Mouse (Mus musculus) bone marrow, adult 2 months (tissue): Measurements from ENCODE around the gene C2cd5. TPM values are rescaled to one million over a fixed set of nuclear protein-coding genes. Genes with fewer than 3 reads are reported as not detected.
"Not testable (repeated sequence)": the region's sequence is repeated elsewhere in the genome, so short reads cannot be mapped to it uniquely, and the experiment has no call there.

Experiments used
- H3K27ac ChIP-seq: fragments of 200-500 bp; 2 replicates; pipeline ENCODE4 v1.5.1; 2012; ENCODE audit warnings: low read depth, mild to moderate bottlenecking, control low read depth, inconsistent platforms, low read length; ENCODE audit not compliant: control insufficient read depth, poor library complexity, insufficient read depth
- H3K4me1 ChIP-seq: fragments of 200-500 bp; 2 replicates; pipeline ENCODE4 v1.6.1; 2011; ENCODE audit warnings: low read length; ENCODE audit not compliant: control insufficient read depth, insufficient read depth
- H3K4me3 ChIP-seq: fragments of 200-500 bp; replicated peaks from 2 replicates; pipeline ENCODE3; 2011; ENCODE audit warnings: mild to moderate bottlenecking, low read depth, low read length, control low read depth; ENCODE audit not compliant: control insufficient read depth
- CTCF ChIP-seq: fragments of 200-500 bp; IDR thresholded peaks from 2 replicates; pipeline ENCODE4 v1.5.1; 2011; ENCODE audit warnings: low read length, control low read depth; ENCODE audit not compliant: control insufficient read depth, insufficient read depth
- POLR2A ChIP-seq: fragments of 200-500 bp; IDR thresholded peaks from 2 replicates; pipeline ENCODE4 v1.6.1; 2011; ENCODE audit warnings: low read depth, mild to moderate bottlenecking, control low read depth, low read length, borderline replicate concordance; ENCODE audit not compliant: control insufficient read depth
- WGBS: fragments of 180-500 bp; shearing (Covaris S2); methylation state at CpG from one replicate; pipeline ENCODE4 v1.1.7; 2018; 5-methylcytosine and 5-hydroxymethylcytosine counted together
- polyA plus RNA-seq: library from polyadenylated mRNA; stranded (reverse); fragments of >200 nt; gene quantifications from 2 replicates; pipeline ENCODE4 v1.2.4, GENCODE M21; 2011; ENCODE audit warnings: low replicate concordance; ENCODE audit not compliant: missing spikeins, insufficient read depth, insufficient read length

C2cd5 gene
- polyA plus RNA-seq, 1 experiment = 26.5 TPM

DNA sequence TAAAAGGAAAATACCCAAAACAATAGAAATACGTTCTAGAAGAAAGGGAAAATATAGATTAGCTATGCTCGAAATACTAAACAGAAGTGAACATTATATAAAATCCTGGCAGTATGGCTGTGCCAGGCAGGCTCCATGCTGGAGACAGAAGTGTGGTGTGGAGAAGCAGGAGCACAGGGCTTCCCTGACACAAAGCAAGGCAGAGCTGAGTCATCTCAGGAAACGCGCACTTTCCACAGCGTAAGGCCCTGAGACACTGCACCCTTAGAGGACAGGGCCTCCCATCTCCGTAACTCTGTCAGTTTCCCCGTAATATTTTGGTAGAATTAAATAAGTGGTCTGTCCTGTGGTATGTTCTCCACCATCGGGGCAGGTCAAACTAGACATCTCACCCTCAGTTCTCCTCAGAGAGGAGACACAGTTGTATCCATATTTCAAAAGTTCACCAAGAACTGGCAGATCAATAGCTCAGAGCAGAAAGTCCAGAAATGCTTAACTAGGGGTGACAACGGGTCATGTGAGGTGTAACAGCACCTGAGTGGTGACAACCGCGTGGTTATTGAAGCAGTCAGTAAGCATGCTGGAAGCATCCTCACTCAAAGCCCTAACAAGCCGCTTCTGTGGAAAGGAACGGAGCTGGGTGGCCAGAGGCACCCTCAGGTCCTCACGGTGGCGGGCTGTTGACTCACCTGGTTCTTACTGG is 87.3 kb downstream of the C2cd5 start:
- H3K4me1 ChIP-seq = no peaks in the 10 kb centered on the region
- WGBS = 90% methylated on average over 15 of the region's 15 CpGs
- TF ChIP-seq CTCF = no peak
- no peak for TF ChIP-seq POLR2A
- no peak overlapping the region for H3K4me3 ChIP-seq
- H3K27ac ChIP-seq = no peak overlapping the region

GRCm38 (mm10) chr6:143008865-143009264 is 91.1 kb downstream of the C2cd5 start:
- 86% methylated on average over 5 of the region's 5 CpGs for WGBS
- Histone ChIP-seq H3K4me1 (no peaks in the 10 kb centered on the region), H3K27ac (no peak overlapping the region), H3K4me3 (no peak overlapping the region)
- TF ChIP-seq POLR2A (no peak), CTCF (no peak)

GRCm38 (mm10) chr6:143005209-143005608 is 94.7 kb downstream of the C2cd5 start:
- H3K27ac ChIP-seq, H3K4me3 ChIP-seq, H3K4me1 ChIP-seq: not testable (repeated sequence)
- 89% methylated on average over 9 of the region's 9 CpGs for WGBS

DNA sequence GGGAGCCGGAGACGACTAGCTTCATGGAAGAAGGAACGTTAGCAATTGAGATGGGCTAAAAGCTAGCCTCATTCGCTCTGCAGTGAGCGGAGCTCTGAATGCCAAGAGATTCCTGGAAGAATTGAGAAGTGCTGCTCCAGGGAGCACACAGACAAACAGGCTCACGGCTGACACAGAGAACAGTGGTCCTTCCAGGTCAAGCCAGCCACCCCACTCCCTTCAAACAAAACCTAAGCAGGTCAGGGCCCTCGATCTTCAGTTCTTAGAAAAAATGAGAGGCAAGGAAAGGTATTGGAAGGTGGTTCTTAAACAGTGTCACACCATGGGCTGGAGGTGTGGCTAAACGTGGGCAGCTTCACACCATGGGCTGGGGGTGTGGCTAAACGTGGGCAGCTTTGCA is 95.1 kb downstream of the C2cd5 start:
- H3K4me1 ChIP-seq = no peaks in the 10 kb centered on the region
- no peak overlapping the region for H3K4me3 ChIP-seq
- H3K27ac ChIP-seq = no peak overlapping the region
- 78% methylated on average over 9 of the region's 9 CpGs for WGBS
- TF ChIP-seq POLR2A (no peak), CTCF (no peak)

DNA sequence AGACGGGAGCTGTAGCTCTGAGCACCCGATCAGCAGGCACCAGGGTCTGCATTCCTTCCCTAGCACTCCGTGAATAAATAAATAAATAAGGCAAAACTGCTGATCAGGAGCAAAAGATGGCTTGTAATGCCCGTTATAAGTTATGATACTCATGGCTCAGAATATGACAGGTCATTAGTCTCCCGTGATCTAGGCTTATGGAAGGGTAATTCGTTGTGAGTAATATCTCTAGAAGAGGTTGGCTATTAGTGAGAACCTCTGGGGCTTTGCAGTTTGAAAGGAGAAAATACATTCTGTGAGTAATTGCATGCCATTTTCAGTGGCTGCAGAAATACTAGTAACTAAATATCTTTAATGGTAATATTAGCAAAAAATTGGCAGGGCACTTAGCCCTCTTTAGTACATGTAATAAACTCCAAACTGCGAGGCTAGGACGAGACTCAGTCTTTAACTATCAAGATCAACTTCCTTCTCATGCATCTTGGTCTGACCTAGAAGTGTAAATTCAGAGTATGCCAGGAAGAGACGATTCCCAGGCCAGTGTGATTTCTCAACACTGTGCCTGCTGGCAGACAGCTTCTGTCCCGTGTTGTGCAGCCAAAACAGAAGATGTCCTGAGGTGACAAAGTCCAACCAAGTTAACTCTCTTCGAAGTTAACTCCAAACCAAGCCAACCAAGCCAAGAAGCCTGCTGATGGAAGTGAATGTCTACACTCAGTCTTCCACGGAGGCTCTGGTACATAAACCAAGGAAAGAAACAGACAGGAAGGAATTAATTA is 101.5 kb downstream of the C2cd5 start:
- WGBS = 54% methylated on average over 12 of the region's 12 CpGs
- H3K4me3 ChIP-seq = no peak overlapping the region
- H3K27ac ChIP-seq = no peak overlapping the region
- no peaks in the 10 kb centered on the region; the same call in 1 of the 2 replicates for H3K4me1 ChIP-seq
- no peak for TF ChIP-seq POLR2A
- TF ChIP-seq CTCF = no peak

GRCm38 (mm10) chr6:142996887-142997286 is 103.1 kb downstream of the C2cd5 start:
- H3K27ac ChIP-seq = no peak overlapping the region
- WGBS = 79% methylated on average over 3 of the region's 3 CpGs
- no peaks in the 10 kb centered on the region; the same call in 1 of the 2 replicates for H3K4me1 ChIP-seq
- no peak for TF ChIP-seq CTCF
- no peak for TF ChIP-seq POLR2A
- H3K4me3 ChIP-seq = no peak overlapping the region

GRCm38 (mm10) chr6:142995567-142995966 is 104.4 kb downstream of the C2cd5 start:
- H3K4me1 ChIP-seq = no peaks in the 10 kb centered on the region; the same call in 1 of the 2 replicates
- no peak overlapping the region for H3K27ac ChIP-seq
- no peak for TF ChIP-seq POLR2A
- 58% methylated on average over 5 of the region's 5 CpGs for WGBS
- H3K4me3 ChIP-seq = no peak overlapping the region

GRCm38 (mm10) chr6:142994821-142995220 is 105.1 kb downstream of the C2cd5 start:
- 71% methylated on average over 7 of the region's 7 CpGs for WGBS

More at GRCm38 (mm10) chr6:142994821-142995220, 105.1 kb downstream of the C2cd5 start:
- Histone ChIP-seq H3K27ac (no peak overlapping the region), H3K4me3 (no peak overlapping the region), H3K4me1 (no peaks in the 10 kb centered on the region; the same call in 1 of the 2 replicates)
- TF ChIP-seq POLR2A (no peak), CTCF (no peak)
